Mouse (Mus musculus) kidney, adult 2 months (tissue): ENCODE measurements around the gene Vmn1r39. TPM values are rescaled to one million over a fixed set of nuclear protein-coding genes. Genes with fewer than 3 reads are reported as not detected.
"Not testable (repeated sequence)": the region's sequence is repeated elsewhere in the genome, so short reads cannot be mapped to it uniquely, and the experiment has no call there.

ENCODE experiments used
- DNase-seq: peaks from one replicate; pipeline ENCODE4 v3.0.0; 2021
- H3K27ac ChIP-seq: fragments of 200-500 bp; 2 replicates; pipeline ENCODE4 v1.5.1; 2012; ENCODE audit warnings: low read depth, low read length, control low read depth, inconsistent platforms; ENCODE audit not compliant: insufficient read depth
- H3K27me3 ChIP-seq: fragments of 200-500 bp; replicated peaks from 2 replicates; pipeline ENCODE4 v1.6.1; 2012; ENCODE audit warnings: mild to moderate bottlenecking, moderate library complexity, low read length, inconsistent platforms; ENCODE audit not compliant: control insufficient read depth, insufficient read depth
- H3K36me3 ChIP-seq: fragments of 200-500 bp; 2 replicates; pipeline ENCODE4 v1.6.1; 2012; ENCODE audit warnings: mild to moderate bottlenecking, moderate library complexity, low read length, inconsistent platforms; ENCODE audit not compliant: control insufficient read depth, insufficient read depth
- H3K4me1 ChIP-seq: fragments of 200-500 bp; 2 replicates; pipeline ENCODE4 v1.6.1; 2011; ENCODE audit warnings: low read length; ENCODE audit not compliant: control insufficient read depth, insufficient read depth
- H3K4me3 ChIP-seq: fragments of 200-500 bp; 2 replicates; pipeline ENCODE4 v1.5.1; 2011; ENCODE audit warnings: mild to moderate bottlenecking, low read depth, low read length, control low read depth; ENCODE audit not compliant: insufficient read depth
- CTCF ChIP-seq: fragments of 200-500 bp; conservative IDR thresholded peaks from 2 replicates; pipeline ENCODE4 v1.5.1; 2011; ENCODE audit warnings: low read depth, mild to moderate bottlenecking, control low read depth, low read length, moderate library complexity, mixed read lengths; ENCODE audit not compliant: insufficient read depth, insufficient read length
- POLR2A ChIP-seq: fragments of 200-500 bp; IDR thresholded peaks from one replicate; pipeline ENCODE4 v1.6.1; 2011; ENCODE audit warnings: low read depth, low read length, control low read depth
- WGBS: fragments of 180-500 bp; shearing (Covaris S2); methylation state at CpG from one replicate; pipeline ENCODE4 v1.1.7; 2018; 5-methylcytosine and 5-hydroxymethylcytosine counted together
- polyA plus RNA-seq: library from polyadenylated mRNA; depleted of rRNA; stranded (reverse); fragments of >200 nt; gene quantifications from 2 replicates; pipeline ENCODE4 v1.2.3, GENCODE M21; 2012; rRNA removed

Gene Vmn1r39
- polyA plus RNA-seq, 1 experiment: not detected

GRCm38 (mm10) chr6:66805713-66806112 is 4.7 kb downstream of the Vmn1r39 start:
- H3K27ac ChIP-seq: no peak overlapping the region
- no peaks in the 10 kb centered on the region for H3K4me1 ChIP-seq
- H3K36me3 ChIP-seq: no peaks in the 10 kb centered on the region
- TF ChIP-seq CTCF (no peak), POLR2A (no peak)
- no peak for DNase-seq
- H3K27me3 ChIP-seq: no peaks in the 10 kb centered on the region
- no peak overlapping the region for H3K4me3 ChIP-seq
- WGBS: 83% methylated on average over 3 of the region's 3 CpGs

GRCm38 (mm10) chr6:66782527-66782926 is 27.9 kb downstream of the Vmn1r39 start, which contains the start of gene Vmn1r38:
TSS of gene Vmn1r38 (minus strand) at chr6:66782627.
- not testable (repeated sequence) for H3K4me1 ChIP-seq, H3K4me3 ChIP-seq, H3K36me3 ChIP-seq

More at GRCm38 (mm10) chr6:66782527-66782926, 27.9 kb downstream of the Vmn1r39 start, which contains the start of gene Vmn1r38:
- DNase-seq, H3K27ac ChIP-seq, H3K27me3 ChIP-seq: not testable (repeated sequence)

Other genes starting within 250 kb of the Vmn1r39 start
- not detected in 2 replicates for gene Vmn1r33, start 192.3 kb downstream of the Vmn1r39 start, polyA plus RNA-seq
- gene Vmn1r34, start 166.7 kb downstream of the Vmn1r39 start, polyA plus RNA-seq: not detected in 2 replicates
- gene Vmn1r35, start 124.7 kb downstream of the Vmn1r39 start, polyA plus RNA-seq: not detected in 2 replicates
- gene Vmn1r36, start 91.4 kb downstream of the Vmn1r39 start, polyA plus RNA-seq: not detected in 2 replicates
- not detected in 2 replicates for gene Vmn1r37, start 81.2 kb downstream of the Vmn1r39 start, polyA plus RNA-seq
- gene Vmn1r38, start 28.0 kb downstream of the Vmn1r39 start, polyA plus RNA-seq: not detected in 2 replicates
- 90.6 and 102 TPM in 2 replicates for gene Gng12, start 85.8 kb upstream of the Vmn1r39 start, polyA plus RNA-seq
- gene Gadd45a, start 226.8 kb upstream of the Vmn1r39 start, polyA plus RNA-seq: 54.6 and 59.7 TPM in 2 replicates